Mouse (Mus musculus): ENCODE data around the gene Pstpip1.

DNA sequence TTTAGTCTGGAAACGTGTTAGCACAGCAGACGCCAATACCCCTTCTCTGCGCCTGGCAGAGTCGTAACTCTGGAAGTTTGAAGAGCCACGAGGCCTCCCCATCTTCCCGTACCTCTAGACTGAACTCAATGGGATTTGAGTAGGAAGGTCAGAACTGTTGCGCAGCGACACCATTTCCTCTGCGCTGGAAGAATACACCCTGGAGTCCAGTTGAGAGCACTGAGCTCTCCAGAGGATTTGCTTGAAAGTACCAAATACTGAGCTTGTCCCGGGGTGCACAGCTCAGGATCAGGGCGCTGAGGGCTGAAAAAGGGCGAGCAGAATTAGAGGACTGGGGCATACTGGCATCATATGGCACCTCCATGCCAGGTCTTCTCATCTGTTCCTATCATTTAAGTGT, 14.9 kb upstream of the Pstpip1 start:
- no peak for TF ChIP-seq GATA1 (IDR thresholded peaks at IDR 0.05; ENCODE audit: borderline replicate concordance, low read length)
- TF ChIP-seq FLI1 (IDR thresholded peaks at IDR 0.05; ENCODE audit: low read length), result no peak

All from megakaryocyte, embryonic 14.5 days (primary cell).